Mouse (Mus musculus) thymus, postnatal 4 days (tissue): ENCODE results near the gene Gnl2.

ENCODE experiments used
- DNase-seq: peaks from one replicate; pipeline ENCODE4 v3.0.0; 2021

Gnl2 gene

GRCm38 (mm10) chr4:125004886-125005285 lies 11.5 kb upstream of the Gnl2 start:
- peak; percentile 57 for DNase-seq

- DNase-seq = peak; percentile 21
Observed at GRCm38 (mm10) chr4:125007460-125007859, 8.9 kb upstream of the Gnl2 start.

- DNase-seq = no peak
Observed at GRCm38 (mm10) chr4:125008220-125008619, 8.2 kb upstream of the Gnl2 start.

- no peak for DNase-seq
Observed at GRCm38 (mm10) chr4:125008712-125009111, 7.7 kb upstream of the Gnl2 start.

GRCm38 (mm10) chr4:125017431-125017830 lies 1.0 kb downstream of the Gnl2 start:
- DNase-seq = no peak

- peak; percentile 49 for DNase-seq
Observed at GRCm38 (mm10) chr4:125020780-125021538, 4.6 kb downstream of the Gnl2 start.

- peak; percentile 92 for DNase-seq
Observed at GRCm38 (mm10) chr4:125029891-125030614, 13.7 kb downstream of the Gnl2 start.

- DNase-seq = no peak
Observed at GRCm38 (mm10) chr4:125034341-125034740, 18.0 kb downstream of the Gnl2 start.

- no peak for DNase-seq
Observed at GRCm38 (mm10) chr4:125044454-125044853, 28.1 kb downstream of the Gnl2 start.

- DNase-seq = no peak
Observed at GRCm38 (mm10) chr4:125055385-125055784, 39.0 kb downstream of the Gnl2 start.

GRCm38 (mm10) chr4:125056476-125056875 lies 40.1 kb downstream of the Gnl2 start:
- no peak for DNase-seq

- DNase-seq = no peak
Observed at GRCm38 (mm10) chr4:125057273-125057672, 40.9 kb downstream of the Gnl2 start.

GRCm38 (mm10) chr4:125058033-125058432 lies 41.6 kb downstream of the Gnl2 start:
- DNase-seq = no peak

GRCm38 (mm10) chr4:125059025-125059424 lies 42.6 kb downstream of the Gnl2 start:
- DNase-seq = peak; percentile 71

GRCm38 (mm10) chr4:125063829-125064228 lies 47.4 kb downstream of the Gnl2 start:
- DNase-seq = no peak

GRCm38 (mm10) chr4:125065517-125066307 lies 49.3 kb downstream of the Gnl2 start, which contains the start of gene Dnali1:
Dnali1 (minus strand) TSS chr4:125065703.
- DNase-seq = peak; percentile 79

- peak; percentile 93 for DNase-seq
Observed at GRCm38 (mm10) chr4:125066490-125067370, 50.3 kb downstream of the Gnl2 start, which contains the start of gene Snip1. Snip1 (plus strand) TSS chr4:125066672.

- no peak for DNase-seq
Observed at GRCm38 (mm10) chr4:125077700-125078099, 61.3 kb downstream of the Gnl2 start.

GRCm38 (mm10) chr4:125078698-125079097 lies 62.3 kb downstream of the Gnl2 start:
- no peak for DNase-seq

GRCm38 (mm10) chr4:125084403-125085345 lies 68.3 kb downstream of the Gnl2 start, which contains the start of gene Meaf6:
Meaf6 (plus strand) TSS chr4:125085134.
- peak; percentile 96 for DNase-seq

- peak; percentile 84 for DNase-seq
Observed at GRCm38 (mm10) chr4:125085346-125085841, 69.0 kb downstream of the Gnl2 start.
